Mouse (Mus musculus) urinary bladder, postnatal 36 days (tissue): ENCODE results near the gene Asphd2.

Experiments used
- DNase-seq, 2 experiments: peaks; one replicate each; pipeline ENCODE4 v3.0.0; 2022; ENCODE audit warnings: low spot score in 2 of 2, mixed read lengths in 1 of 2

The Asphd2 gene

DNA sequence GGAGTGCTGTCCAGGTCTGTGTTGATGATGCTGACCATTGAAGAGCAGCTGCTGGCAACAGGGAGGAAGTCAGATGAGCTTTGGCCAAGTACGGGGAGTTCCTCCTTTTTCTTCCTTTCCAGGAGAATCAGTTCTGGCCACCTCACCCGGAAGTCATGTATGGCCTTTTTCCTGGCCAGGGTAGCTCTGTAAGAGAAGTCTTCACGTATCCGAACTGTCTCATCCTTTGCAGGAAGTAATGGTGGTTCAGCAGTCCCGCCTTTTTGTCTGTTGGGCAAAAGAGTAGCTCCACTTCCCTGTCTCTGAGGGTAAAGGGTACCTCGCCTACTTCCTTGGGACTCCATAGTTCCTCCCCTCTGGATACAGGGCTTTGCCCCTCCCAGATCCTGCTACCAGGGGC, 39.2 kb downstream of the Asphd2 start:
- DNase-seq, result no peak

- no peak for DNase-seq
These were observed 45.5 kb downstream of the Asphd2 start for GRCm38 (mm10) chr5:112349169-112349568.

DNA sequence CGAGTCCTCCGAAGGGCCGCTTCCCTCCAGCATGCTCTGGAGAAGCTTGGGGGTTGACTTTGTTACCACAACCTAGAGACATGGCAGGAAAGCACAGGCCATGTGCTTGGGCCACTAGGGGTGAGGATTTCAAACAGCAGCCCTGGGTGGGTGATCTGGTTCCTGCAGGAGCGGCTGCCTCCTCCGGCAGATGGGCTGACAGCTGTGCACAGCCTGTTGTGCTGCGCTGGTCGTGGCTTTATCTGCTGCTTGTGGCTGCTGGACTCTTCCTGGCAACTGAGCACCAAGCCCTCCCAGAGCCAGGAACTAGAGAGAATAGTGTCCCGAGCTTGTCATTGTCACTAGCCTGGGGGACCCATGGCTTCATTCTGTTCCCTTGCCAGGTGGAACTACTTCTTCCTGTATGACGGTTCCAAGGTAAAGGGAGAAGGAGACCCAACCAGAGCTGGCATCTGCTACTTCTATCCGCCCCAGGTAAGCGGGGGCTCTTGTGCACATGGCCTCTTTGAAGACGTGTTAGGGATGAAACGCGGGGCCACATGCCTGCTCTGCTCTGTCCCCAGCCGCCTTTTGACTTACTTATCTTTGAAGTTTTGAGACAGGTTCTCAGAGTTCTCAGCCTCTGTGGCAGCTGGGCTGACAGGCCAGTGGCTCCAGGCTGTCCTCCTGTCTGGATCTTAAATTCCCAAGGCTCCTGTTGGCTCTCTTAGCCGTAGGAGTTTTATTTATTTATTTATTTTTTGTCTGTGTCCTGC, 48.3 kb downstream of the Asphd2 start:
- DNase-seq, result no peak

DNA sequence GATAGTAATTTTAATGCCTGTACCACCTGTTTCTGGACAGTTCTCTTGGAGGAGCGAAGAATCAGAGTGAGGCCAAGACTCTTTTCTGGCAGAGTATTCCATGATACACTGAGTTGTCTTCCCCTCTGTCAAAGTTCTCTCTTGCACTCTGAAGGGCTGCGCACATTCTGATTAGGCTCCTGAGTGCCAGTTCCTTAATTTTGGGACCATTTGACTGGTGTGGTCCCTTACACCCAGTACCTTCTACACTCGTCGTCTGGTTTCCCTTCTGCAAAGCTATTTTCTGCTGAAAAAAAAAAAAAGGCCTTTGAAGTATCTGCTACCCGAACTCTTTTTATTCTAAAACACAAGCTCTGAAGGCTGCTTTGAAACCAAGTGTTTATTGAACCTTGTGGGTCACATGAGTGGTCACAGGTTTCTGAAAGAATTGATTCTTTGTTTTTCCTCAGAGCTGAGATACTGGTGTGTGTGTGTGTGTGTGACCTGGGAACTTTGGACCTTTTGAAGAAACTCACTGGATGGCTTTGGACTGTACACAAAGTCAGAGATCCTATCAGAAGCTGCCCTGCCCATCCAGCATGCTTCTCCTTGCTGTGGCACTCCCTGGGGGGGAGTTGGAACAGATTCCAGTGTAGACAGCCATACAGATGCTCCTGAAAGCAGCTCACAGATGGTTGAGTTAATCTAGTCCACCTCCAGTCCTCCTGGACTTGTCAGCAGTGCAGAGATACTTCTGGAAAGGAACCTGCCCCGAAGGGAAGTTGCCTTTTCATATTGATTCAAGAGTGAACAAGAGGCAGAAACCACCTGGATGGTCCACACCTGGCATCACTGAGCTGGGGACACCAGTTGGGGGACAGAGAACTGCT, 50.3 kb downstream of the Asphd2 start:
- DNase-seq, result no peak

GRCm38 (mm10) chr5:112343205-112343595, 51.5 kb downstream of the Asphd2 start:
- no peak for DNase-seq

GRCm38 (mm10) chr5:112342463-112343204, 52.0 kb downstream of the Asphd2 start, which contains the start of the genes Srrd and Hps4:
Gene Srrd (minus strand): TSS chr5:112343040.
Gene Hps4 (plus strand): TSS chr5:112343083.
- peak; percentile 78 to 79 for DNase-seq

DNA sequence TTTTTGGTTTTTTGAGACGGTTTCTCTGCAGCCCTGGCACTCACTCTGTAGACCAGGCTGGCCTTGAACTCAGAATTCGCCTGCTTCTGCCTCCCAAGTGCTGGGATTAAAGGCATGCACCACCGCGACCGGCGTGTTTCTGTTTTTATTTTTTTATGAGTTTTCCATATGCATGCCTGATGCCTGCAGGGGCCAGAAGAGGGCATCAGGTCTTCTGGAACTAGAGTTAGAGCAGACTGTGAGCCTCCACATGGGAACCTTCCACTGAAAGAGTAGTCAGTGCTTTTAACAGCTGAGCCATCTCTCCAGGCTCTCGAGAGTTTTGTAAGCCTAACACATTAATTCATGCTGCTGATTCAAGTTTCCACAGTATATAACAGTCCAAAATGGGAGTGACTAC, 55.5 kb downstream of the Asphd2 start:
- no peak for DNase-seq

GRCm38 (mm10) chr5:112337004-112337403, 57.7 kb downstream of the Asphd2 start:
- DNase-seq, result no peak

- DNase-seq, result peak; percentile 32 to 34
These were observed 59.2 kb downstream of the Asphd2 start for GRCm38 (mm10) chr5:112335473-112335872.
